Mouse (Mus musculus): ENCODE measurements around the gene Scrn1.
A peak's percentile ranks its signal among the peaks of the same experiment; 100 is the strongest.

Gene Scrn1

DNA sequence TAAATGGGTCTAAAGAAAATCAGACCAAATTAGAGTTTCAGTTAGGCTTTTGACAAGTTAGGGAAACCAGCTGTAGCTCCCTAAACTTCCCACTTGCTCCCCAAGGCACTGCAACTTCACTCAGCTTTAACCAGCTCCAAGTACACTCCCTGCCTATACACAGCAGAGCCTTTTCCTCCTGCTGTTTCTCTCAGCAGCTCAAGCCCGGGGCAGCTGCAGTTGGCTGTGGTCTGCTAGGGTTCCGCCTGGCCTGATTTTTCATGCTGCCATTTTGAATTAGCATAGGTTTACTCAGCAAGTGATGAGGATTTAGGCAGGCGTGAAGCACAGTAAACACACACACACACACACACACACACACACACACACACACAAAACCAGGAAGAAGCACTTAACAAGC is 1.3 kb downstream of the Scrn1 start:
- peak; percentile 61 for DNase-seq

DNA sequence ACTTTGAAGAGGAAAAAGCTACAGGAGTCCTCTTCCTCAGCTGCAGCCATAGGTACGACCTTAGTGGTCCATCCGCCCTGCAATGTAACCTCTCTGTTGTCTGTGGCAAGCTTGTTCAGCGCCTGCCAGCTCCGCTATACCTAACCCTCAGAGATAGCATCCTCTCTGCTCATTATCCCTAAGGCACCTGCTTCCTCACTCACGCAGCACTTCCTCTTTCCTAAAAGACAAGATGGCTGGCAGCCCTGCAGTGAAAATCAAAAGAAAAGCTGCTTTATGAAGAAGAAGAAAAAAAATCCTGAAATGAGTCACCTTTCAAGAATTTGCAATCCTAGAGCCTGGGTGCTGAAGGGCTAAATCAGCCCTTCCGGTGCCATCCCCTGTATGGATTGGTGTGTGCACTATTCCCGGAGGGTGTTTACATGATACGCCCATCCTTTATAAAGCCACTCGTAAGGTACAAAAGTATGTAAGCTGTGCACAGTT is 1.7 kb downstream of the Scrn1 start:
- no peak for DNase-seq

DNA sequence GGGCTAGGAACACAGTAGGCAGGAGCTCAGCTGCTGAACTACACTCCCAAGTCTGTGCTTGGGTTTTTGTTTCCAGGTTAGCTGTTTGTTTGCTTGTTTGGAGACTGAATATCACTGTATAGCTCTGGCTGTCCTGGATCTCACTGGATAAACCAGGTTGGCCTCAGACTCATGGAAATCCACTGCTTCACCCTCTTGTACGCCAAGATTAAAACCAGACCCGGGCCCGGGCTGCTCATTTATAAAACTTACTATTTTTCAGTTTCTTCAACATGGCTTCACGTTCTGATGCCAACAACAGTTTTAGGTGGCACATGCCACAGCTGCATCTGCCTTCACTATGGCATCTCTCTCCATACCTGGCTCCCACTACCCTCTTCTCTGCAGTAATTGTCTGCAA is 2.7 kb downstream of the Scrn1 start:
- no peak for DNase-seq

DNA sequence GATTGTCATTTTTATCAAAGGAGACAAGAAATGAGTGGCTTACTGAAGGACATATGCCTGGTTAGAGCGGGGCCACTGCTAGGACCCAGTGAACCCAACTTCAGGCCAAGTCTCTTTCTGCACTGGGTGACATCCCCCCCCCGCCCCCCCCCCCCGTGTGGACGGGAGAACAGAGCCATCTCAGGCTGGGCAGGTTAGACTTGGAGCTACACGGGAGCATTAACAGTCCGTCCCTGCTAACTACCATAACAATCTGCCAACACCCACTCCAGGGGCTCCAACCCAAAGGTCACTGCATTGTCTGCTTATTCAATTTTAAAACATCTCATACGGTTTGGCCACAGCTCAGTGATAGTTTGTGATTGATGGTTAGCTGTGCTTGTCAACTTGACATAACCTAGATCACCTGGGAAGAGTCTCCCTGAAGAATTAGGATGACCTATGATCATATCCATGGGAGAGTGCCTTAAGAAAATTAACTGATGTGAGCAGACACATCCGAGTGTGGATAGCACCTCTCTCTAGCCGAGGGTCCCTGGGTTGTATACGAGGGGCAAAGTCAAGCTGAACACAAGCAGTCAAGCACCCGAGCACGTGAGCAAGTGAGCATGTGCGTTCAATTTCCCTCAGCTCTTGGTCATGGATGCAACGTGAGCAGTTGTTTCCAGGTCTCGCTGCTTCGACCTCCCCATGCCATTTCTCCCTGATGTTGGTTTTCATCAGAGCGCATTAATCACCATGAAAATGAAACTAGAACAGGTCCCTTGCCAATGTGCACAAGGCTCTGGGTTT is 4.1 kb downstream of the Scrn1 start:
- no peak for DNase-seq

DNA sequence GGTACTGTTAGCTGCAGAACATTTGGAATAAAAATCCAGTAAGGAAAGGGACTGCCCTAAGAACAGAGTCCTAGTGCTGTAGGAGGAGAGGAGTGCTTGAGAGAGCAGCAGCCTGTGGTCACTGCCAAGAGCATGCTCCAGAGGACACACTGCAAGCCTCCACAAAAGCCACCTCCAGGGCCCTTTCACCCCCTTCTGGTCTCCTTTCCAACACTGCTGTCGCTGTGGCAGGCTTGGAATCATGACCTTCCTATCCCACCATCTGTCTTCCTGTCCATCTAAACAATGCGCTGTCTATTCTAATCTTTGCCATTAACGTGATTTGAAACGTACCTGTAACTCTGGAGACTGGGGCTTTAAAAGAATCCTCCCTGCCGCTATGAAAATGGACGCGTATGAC is 7.8 kb downstream of the Scrn1 start:
- peak; percentile 83 for DNase-seq

DNA sequence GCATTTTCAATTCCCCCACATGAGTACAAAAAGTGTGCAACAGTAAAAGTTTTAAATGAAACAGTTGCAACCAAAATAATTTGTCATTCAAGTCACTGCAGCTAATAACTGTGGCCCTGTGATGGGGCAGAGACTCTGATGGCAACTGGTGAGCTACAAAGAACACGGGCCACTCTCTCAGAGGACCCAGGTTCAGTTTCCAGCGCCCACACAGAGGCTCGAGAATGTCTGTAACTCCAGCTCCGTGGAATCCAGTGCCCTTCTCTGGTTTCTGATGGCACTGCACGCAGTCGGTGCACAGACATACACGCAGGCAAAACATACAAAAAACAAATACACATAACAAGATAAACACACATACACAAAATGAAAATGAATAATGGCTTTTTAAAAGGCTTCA is 8.6 kb downstream of the Scrn1 start:
- DNase-seq = no peak

- no peak for DNase-seq
These were observed 10.5 kb downstream of the Scrn1 start for GRCm38 (mm10) chr6:54555816-54556215.

GRCm38 (mm10) chr6:54554341-54555110 is 11.8 kb downstream of the Scrn1 start:
- peak; percentile 59 for DNase-seq

- no peak for DNase-seq
These were observed 12.7 kb downstream of the Scrn1 start for GRCm38 (mm10) chr6:54553632-54554031.

DNA sequence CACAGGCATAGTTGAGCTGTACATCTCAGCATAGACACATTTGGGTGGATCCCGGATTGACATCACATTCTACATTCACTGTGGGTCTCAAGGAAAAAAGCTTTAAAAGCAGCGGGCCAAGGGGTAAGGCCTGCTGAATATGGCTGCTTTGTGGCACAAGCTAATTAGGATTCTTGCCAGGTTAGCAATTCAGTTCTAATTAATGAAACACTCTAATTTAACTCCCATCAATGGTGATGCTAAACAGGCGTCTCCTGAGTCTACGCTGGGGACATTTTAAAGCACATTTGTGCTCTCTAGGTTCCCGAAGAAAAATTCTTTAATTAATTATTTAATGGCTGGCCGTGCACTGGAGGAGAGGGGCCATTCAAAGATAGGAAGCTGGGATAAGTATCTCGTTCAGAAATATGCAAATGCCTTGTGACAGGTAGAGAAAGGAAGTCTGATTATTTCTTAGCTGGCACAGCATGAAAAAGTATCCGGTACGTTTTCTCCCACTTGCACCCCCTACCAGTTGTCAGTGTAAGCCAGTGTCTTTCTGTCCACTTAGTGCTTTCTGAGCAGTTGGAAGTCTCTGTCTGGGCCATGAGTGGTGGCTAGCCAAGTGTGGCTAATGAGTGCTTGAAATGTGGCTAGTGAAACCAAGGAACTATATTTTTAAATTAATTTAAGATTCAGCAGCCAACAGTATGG is 13.4 kb downstream of the Scrn1 start:
- DNase-seq = no peak

DNA sequence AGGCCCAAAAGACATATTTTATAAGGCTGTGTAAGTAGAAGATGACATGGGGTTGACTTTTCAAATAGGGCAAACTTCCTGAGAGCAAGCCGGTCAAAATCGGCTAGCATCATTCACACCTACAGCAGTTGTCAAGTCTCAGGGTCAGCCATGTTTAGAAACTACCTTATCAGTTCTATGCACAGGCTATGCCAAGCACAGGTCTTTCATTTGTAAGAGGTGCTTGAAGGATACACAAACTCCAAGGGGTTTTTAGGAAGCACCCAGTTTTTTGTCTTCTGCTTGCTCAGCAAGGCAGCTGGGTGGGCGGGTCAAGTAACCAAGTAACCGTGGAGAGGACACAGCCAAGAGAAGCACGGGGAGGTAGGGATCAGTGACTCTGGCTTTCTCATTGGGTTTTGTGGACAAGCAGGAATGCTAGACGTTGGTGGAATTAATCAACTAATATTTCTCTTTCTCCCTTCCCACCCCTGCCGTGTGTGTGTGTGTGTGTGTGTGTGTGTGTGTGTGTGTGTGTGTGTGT is 15.4 kb downstream of the Scrn1 start:
- DNase-seq = no peak

- no peak for DNase-seq
These were observed 17.0 kb downstream of the Scrn1 start for GRCm38 (mm10) chr6:54549311-54549710.

- peak; percentile 82 for DNase-seq
These were observed 17.8 kb downstream of the Scrn1 start for GRCm38 (mm10) chr6:54548314-54549019.

DNA sequence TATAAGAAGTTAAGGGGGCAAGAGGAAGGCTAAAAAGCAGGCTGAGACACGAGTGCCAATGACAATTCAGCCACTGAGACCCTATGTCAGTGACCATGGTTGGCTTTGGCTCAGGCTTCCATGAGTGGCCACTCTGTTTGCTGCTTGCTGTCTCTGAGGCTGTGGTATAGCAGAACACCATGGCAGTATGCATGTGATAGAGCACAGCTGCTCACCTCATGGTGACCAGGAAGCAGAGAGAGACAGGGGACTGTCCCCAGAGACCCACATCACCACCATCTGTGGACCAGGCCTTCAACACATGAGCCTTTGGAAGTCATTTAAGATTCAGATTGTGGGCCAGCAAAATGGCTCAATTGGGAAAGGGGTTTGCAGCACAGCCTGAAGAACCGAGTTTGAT is 22.6 kb downstream of the Scrn1 start:
- DNase-seq = no peak

DNA sequence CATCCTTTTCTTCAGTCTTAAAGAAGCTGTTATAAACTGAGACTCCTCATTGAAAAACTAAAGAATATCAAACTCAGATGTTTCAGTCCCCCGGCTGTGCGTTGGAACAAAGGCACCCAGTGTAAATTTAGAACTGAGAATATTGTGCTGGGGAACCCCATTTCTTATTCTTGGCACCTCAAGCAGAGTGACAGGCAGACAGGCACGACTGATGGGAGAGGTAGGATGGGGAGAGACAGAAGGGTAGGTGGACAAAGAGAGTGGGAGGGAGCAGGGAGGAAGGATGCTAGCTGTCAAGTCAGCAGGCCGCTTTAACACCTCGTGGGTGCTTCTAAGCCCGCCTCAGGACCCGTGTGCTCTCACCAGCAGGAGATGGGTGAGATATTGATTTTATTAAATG is 23.5 kb downstream of the Scrn1 start:
- no peak for DNase-seq

DNA sequence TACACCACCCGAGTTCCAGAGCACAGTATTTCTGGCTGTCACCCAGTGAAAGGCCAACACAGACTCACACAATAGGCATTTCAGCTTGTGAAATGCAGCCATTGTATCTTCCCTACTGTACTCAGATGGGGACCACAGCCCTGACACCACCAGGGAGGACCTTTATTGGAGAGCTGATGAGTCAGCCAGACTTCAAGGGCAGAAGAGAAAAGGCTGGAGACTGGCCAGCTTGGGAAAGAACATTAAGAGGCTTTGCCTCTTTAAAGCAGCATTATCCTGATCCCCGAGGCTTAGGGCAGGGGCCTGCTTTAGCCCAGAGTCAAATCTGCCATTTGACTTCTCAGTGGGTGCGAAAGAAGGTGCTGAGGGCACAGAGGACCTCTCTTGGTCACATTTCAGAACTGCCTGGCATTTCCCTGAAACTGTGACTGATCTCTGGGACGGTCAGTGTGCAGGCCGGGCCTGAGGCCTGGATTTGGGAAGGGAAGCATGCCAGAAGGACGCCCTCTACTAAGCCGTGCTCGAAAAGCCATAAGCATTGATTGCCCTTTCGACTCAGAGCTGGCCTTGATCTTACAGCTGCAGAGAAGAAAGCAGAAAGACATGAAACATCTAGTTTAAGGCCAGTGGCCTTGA is 25.9 kb downstream of the Scrn1 start:
- no peak for DNase-seq

GRCm38 (mm10) chr6:54539396-54539795 is 26.9 kb downstream of the Scrn1 start:
- no peak for DNase-seq

DNA sequence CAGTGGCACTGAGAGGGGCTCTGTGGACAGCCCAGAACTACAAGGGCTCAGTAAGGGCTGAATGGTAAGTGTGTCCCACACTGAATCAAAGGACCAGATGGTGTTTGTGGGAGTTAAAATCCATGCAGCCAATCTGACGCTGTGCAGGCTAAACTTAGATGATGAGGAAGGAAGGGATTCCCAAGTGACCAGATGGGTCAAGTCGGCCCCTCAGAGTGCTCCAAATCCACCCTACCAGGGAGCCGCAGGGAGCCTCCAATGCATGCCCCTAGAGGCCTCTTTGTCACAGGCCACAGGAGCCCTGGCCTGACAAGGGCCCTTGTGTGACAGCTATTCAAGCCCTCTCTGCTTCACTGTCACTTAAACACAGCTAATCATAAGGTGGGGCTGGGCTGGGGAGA is 27.5 kb downstream of the Scrn1 start:
- DNase-seq = peak; percentile 80

DNA sequence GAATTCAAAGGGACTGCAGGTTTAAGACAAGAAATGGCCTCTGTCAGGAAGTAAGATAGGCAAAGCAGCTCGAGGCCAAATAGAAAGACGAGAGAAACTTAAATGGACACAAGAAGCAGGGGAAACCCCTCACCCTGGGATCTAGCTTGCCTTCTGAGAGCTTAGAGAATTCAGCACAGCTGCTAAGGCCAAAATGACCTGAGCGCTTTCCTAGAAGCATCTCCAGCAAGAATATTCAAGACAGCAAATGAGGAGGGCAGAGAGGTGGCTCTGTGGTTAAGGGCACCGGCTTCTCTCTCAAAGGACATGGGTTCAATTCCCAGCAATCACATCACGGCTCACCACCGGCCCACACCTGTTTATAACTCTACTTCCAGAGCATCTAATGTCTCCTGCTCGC is 29.2 kb downstream of the Scrn1 start:
- DNase-seq = no peak

- DNase-seq = no peak
These were observed 30.8 kb downstream of the Scrn1 start for GRCm38 (mm10) chr6:54535485-54535884.

DNA sequence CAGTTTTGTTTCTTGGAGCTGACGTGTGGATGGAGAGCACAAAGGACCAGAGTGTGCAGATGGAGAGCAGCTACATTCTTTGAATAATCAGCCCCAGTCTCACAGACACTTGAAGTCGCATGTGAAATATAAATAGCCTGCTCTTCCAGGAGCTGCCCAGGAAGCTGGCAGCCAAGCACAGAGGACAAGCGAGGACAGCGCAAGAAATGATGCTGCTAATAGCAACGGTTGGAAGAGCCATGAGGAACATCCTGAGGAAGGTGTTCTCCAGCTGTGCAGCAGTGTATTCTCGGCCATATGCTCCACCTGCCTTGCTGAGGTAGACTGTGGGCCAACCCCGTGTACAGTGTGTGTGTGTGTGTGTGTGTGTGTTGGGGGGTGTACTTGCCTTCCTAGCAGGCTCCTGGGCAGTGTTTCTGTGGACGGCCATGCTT is 35.2 kb downstream of the Scrn1 start:
- peak; percentile 69 for DNase-seq

DNA sequence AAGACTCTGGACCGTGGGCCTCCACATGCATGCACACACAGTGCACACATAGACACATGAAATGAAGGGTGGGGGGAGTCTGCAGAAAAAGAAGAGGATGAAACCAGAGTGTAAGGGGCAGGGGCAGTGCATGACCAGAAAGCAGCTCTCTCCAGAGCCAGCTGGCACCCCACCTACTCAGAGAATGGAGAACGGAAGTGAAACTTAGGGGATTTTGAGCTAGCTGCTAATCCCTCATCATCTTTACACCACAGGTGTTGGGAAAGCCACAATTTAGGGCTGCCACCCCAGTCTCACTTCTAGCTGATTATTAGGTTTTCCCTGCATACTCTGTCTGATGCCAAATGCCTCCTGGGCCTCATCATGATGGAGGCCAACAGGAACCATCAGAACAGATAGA is 36.1 kb downstream of the Scrn1 start:
- DNase-seq = no peak

All from cerebellum, adult 9-11 months (tissue).